Mouse (Mus musculus) spleen, adult 2 months (tissue): ENCODE results near the gene Efna3.

Experiments used
- CTCF ChIP-seq: fragments of 200-500 bp; IDR thresholded peaks from 2 replicates; pipeline ENCODE4 v1.5.1; 2011; ENCODE audit warnings: mild to moderate bottlenecking, inconsistent platforms; ENCODE audit not compliant: insufficient read depth, insufficient read length, insufficient replicate concordance; ENCODE audit errors: extremely low read depth
- POLR2A ChIP-seq: fragments of 200-500 bp; IDR thresholded peaks from 2 replicates; pipeline ENCODE4 v1.6.1; 2011; ENCODE audit warnings: low read depth, low read length, inconsistent platforms

GRCm38 (mm10) chr3:89336529-89336928, 13.8 kb upstream of the Efna3 start:
- TF ChIP-seq POLR2A (no peak), CTCF (no peak)
